In the genomic region with DNA sequence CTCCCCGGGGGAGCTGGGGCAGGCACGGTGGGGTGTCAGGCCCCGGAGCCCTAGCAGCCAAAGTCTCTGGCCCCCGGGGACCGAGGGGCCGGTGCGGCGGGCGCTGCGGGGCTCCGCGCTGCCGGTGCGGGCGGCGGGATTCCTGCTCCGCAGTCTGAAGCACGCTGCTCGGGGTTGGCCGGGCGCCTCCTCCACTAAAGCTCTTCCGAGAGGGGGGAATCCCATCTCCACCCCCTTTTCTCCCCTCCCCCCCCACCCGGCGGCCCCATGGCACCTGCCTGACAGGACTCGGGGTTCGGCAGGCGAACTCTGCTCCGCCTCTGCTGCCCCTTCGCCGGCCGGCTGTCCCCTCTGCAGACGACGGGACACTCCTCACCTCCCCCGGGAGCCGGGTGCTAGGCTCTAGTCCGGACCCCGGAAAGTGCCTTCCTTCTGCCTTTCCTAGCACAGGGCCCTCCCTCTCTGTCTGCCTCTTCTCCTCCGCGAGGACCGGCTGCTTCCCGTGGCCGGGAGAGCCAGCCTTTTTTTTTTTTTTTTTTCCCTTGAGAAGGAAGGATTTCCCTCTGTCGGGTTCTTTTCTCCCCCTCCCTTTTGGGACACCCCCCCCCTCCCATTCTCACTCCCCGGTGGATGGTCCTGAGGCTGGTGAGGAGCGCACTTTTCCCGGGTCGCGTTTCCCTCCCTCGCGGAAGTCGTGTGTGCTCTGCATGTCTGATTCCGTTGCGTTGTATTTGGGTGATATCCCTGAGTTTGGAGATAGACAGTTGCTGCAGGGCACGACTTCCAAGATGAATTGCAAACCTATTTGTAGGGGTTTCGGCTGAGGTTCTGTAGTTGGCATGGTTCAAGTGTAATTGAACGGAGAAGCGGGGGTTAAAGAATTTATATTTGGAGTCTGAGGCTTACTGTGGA, we compare ENCODE assay signal across 8 mouse cellular contexts. TPM values are rescaled to one million over a fixed set of nuclear protein-coding genes. Genes with fewer than 3 reads are reported as not detected.
DNase-seq lines count a peak whose midpoint lies in the region; ATAC-seq lines count a peak whose summit lies in the region.

No protein-coding gene starts in this region.

- intact Hi-C loops in gastrocnemius, postnatal 14 days (cut with DNase I; ENCODE audit: low total_unique reads), result no loop called here
- intact Hi-C loops in left cerebral cortex, postnatal 36 days (cut with DNase I), result loop anchor here (5.0 to 10.0 kb wide), 4 partner anchors 520 to 1852 kb away; a partner anchor contains a TSS

- no peaks in the 10 kb centered on the region for H3K9me3 ChIP-seq in intestine, embryonic 14.5 days (ENCODE audit: control insufficient read depth, low read length)
- H3K9me3 ChIP-seq in midbrain, embryonic 10.5 days (replicated peaks), result no peaks in the 10 kb centered on the region

- peak overlapping the region; percentile 93 for H3K27ac ChIP-seq in intestine, embryonic 14.5 days (ENCODE audit: low read depth)
- peak overlapping the region; percentile 96 for H3K27ac ChIP-seq in midbrain, embryonic 10.5 days (replicated peaks)

- H3K27me3 ChIP-seq in intestine, embryonic 14.5 days (replicated peaks; ENCODE audit: control insufficient read depth, insufficient read depth, low read length), result no peaks in the 10 kb centered on the region
- no peaks in the 10 kb centered on the region for H3K27me3 ChIP-seq in midbrain, embryonic 10.5 days (ENCODE audit: low read depth, poor library complexity, severe bottlenecking)

- no peaks in the 10 kb centered on the region for H3K36me3 ChIP-seq in intestine, embryonic 14.5 days (ENCODE audit: control insufficient read depth, insufficient read depth, low read length)
- no peaks in the 10 kb centered on the region for H3K36me3 ChIP-seq in midbrain, embryonic 10.5 days

- peaks cover 3% of the 10 kb centered on the region; the same call in 1 of the 2 replicates for H3K4me1 ChIP-seq in intestine, embryonic 14.5 days (replicated peaks; ENCODE audit: control insufficient read depth, insufficient read depth, low read length)
- peaks cover 23% of the 10 kb centered on the region for H3K4me1 ChIP-seq in midbrain, embryonic 10.5 days

- under 1% methylated on average over 45 of the region's 57 CpGs for WGBS in intestine, embryonic 14.5 days
- WGBS in midbrain, embryonic 10.5 days, result under 1% methylated on average over 56 of the region's 57 CpGs

- peak overlapping the region; percentile 89 for H3K4me2 ChIP-seq in intestine, embryonic 14.5 days (ENCODE audit: low read length)

- DNase-seq in R1 (ENCODE audit: low read depth, low spot score), result peak; percentile 54
- peak; percentile 73 to 74 for DNase-seq in cerebellum, postnatal 25 days
- DNase-seq in gastrocnemius, postnatal 14 days, result peak; percentile 27
- DNase-seq in intestine, embryonic 14.5 days (ENCODE audit: low spot score), result peak; percentile 82
- DNase-seq in left cerebral cortex, postnatal 36 days (ENCODE audit: low spot score in 2 of 2), result peak; percentile 50 to 54
- DNase-seq in midbrain, embryonic 10.5 days (ENCODE audit: low spot score), result peak; percentile 65
- peak; percentile 50 for DNase-seq in right cerebral cortex, postnatal 4 days

- peak overlapping the region; percentile 78 for H3K9ac ChIP-seq in intestine, embryonic 14.5 days (ENCODE audit: low read length)

- ATAC-seq in intestine, embryonic 14.5 days (replicated peaks; ENCODE audit: low FRiP score, low TSS enrichment, low read depth), result peak; percentile 18
- ATAC-seq in megakaryocyte-erythroid progenitor cell, adult 5-6 weeks (replicated peaks; ENCODE audit: low FRiP score, low TSS enrichment, poor library complexity, severe bottlenecking), result no peak

- H3K4me3 ChIP-seq in intestine, embryonic 14.5 days (ENCODE audit: low read depth, low read length), result peak overlapping the region; percentile 86
- H3K4me3 ChIP-seq in midbrain, embryonic 10.5 days, result peak overlapping the region; percentile 90

RNA-seq across cellular contexts. Expression of a gene that starts 1.1 kb away (rescaled TPM):
- total RNA-seq in gastrocnemius, postnatal 14 days (2021), result 10 to 100 TPM; 26.2 to 26.5 TPM
- 20.3 and 22.2 TPM in 2 replicates for polyA plus RNA-seq in intestine, embryonic 14.5 days (2014; fragmentation: Nextera tagmentation; extraction: Ambion mirVana)
- 10 to 100 TPM; 63.2 to 64.1 TPM for total RNA-seq in left cerebral cortex, postnatal 36 days (2021)
- polyA plus RNA-seq in midbrain, embryonic 10.5 days (2016; fragmentation: Nextera tagmentation; extraction: Ambion mirVana), result 14.3 and 19.1 TPM in 2 replicates
- 8.4 and 14.0 TPM in 2 replicates for total RNA-seq in megakaryocyte-erythroid progenitor cell, adult 5-6 weeks (2014; fragmentation: Nextera tagmentation)
- total RNA-seq in megakaryocyte-erythroid progenitor cell, adult 5-6 weeks (2017), result 10.9 and 11.1 TPM in 2 replicates

RNA-seq across cellular contexts. Expression of a gene that starts 33.2 kb away (rescaled TPM):
- not detected for total RNA-seq in gastrocnemius, postnatal 14 days (2021)
- polyA plus RNA-seq in intestine, embryonic 14.5 days (2014; fragmentation: Nextera tagmentation; extraction: Ambion mirVana), result not detected in 2 replicates
- total RNA-seq in left cerebral cortex, postnatal 36 days (2021), result not detected
- polyA plus RNA-seq in midbrain, embryonic 10.5 days (2016; fragmentation: Nextera tagmentation; extraction: Ambion mirVana), result not detected in 2 replicates
- not detected in 2 replicates for total RNA-seq in megakaryocyte-erythroid progenitor cell, adult 5-6 weeks (2014; fragmentation: Nextera tagmentation)
- not detected in 2 replicates for total RNA-seq in megakaryocyte-erythroid progenitor cell, adult 5-6 weeks (2017)

Comparison
In these comparisons a context has a peak if more than half of its experiments do, and no peak if none do; other contexts are left out.
1. DNase-seq: peak in every context shown above with its lines; median percentile 82 in intestine, embryonic 14.5 days; 74 in cerebellum, postnatal 25 days; 65 in midbrain, embryonic 10.5 days; 54 in R1; 52 in left cerebral cortex, postnatal 36 days; 50 in right cerebral cortex, postnatal 4 days; 27 in gastrocnemius, postnatal 14 days.